Mouse (Mus musculus): ENCODE measurements around the gene Sdf4.

DNA sequence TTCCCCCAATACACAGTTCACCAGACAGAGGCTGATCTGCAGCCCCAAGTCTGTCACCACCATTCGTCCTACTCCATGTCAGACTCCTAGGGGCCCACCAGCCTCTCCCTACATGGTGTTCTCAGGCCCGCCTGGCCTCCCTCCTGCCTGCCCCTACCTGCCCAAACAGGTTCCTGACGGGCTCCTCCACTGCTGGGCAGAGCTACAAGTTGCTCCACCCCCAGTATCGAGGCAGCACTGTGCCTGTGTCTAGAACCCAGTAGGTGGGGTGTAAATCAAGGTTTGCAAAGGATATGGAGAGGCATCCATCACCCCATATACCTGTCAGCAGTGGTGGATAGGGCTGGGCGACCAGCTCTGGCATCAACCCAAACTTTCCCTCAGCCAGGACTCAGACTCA, 66.6 kb downstream of the Sdf4 start, which contains the start of gene Ttll10:
- TF ChIP-seq FLI1 (IDR thresholded peaks at IDR 0.05; ENCODE audit: low read length) = no peak
- no peak for TF ChIP-seq GATA1 (IDR thresholded peaks at IDR 0.05; ENCODE audit: borderline replicate concordance, low read length)

Measured in megakaryocyte, embryonic 14.5 days (primary cell).